Mouse (Mus musculus): ENCODE measurements at regions not wholly inside any gene's neighbourhood (a gene's known extent, or its start where the extent isn't known, plus 50 kb on each side); places are given as distances from the start of the nearest gene placed in this dataset.

- TF ChIP-seq MAX (IDR thresholded peaks at IDR 0.05; ENCODE audit: low read depth) (no peak), POLR2A (IDR thresholded peaks at IDR 0.05; ENCODE audit: insufficient read length, low read depth) (no peak), TCF12 (IDR thresholded peaks at IDR 0.05; ENCODE audit: insufficient read depth, poor library complexity, severe bottlenecking) (no peak), POLR2AphosphoS2 (IDR thresholded peaks at IDR 0.05; ENCODE audit: insufficient read length, low read depth) (no peak), MYOG (IDR thresholded peaks at IDR 0.05; ENCODE audit: control insufficient read depth in 1 of 3, insufficient read depth in 1 of 3, insufficient read length in 2 of 3, low read depth in 2 of 3) (no peak), USF1 (IDR thresholded peaks at IDR 0.05; ENCODE audit: low read depth) (no peak), CEBPB (IDR thresholded peaks at IDR 0.05; ENCODE audit: insufficient read depth, poor library complexity, severe bottlenecking) (no peak), SRF (IDR thresholded peaks at IDR 0.05; ENCODE audit: control insufficient read depth, insufficient read length, low read depth) (no peak), TCF3 (IDR thresholded peaks at IDR 0.05; ENCODE audit: insufficient read length, low read depth) (no peak), E2F4 (IDR thresholded peaks at IDR 0.05; ENCODE audit: insufficient read depth) (no peak), REST (IDR thresholded peaks at IDR 0.05; ENCODE audit: insufficient read depth, insufficient read length) (no peak), MYOD1 (IDR thresholded peaks at IDR 0.05; ENCODE audit: control insufficient read depth in 1 of 3, insufficient read length in 2 of 3, low read depth in 2 of 3) (no peak)
- H3K4me3 ChIP-seq: no peak overlapping the region
- no peaks in the 10 kb centered on the region for H3K27me3 ChIP-seq (ENCODE audit: control insufficient read depth, insufficient read depth, insufficient read length)
- H3K36me3 ChIP-seq (ENCODE audit: control insufficient read depth, insufficient read depth): no peaks in the 10 kb centered on the region
- no peak overlapping the region for H3ac ChIP-seq (ENCODE audit: control insufficient read depth, insufficient read length)
- no peaks in the 10 kb centered on the region for H3K79me2 ChIP-seq (ENCODE audit: control insufficient read depth, insufficient read depth)
- no peak overlapping the region for H3K4me2 ChIP-seq (ENCODE audit: low read depth)
Observed at GRCm38 (mm10) chr3:53988796-53989195, 125.2 kb upstream of the Ufm1 start.

- no peak overlapping the region for H3K4me3 ChIP-seq
- TF ChIP-seq E2F4 (IDR thresholded peaks at IDR 0.05; ENCODE audit: insufficient read depth) (no peak), CEBPB (IDR thresholded peaks at IDR 0.05; ENCODE audit: insufficient read depth, poor library complexity, severe bottlenecking) (no peak), TCF3 (IDR thresholded peaks at IDR 0.05; ENCODE audit: insufficient read length, low read depth) (no peak), MYOD1 (IDR thresholded peaks at IDR 0.05; ENCODE audit: control insufficient read depth in 1 of 3, insufficient read length in 2 of 3, low read depth in 2 of 3) (no peak), USF1 (IDR thresholded peaks at IDR 0.05; ENCODE audit: low read depth) (no peak), MYOG (IDR thresholded peaks at IDR 0.05; ENCODE audit: control insufficient read depth in 1 of 3, insufficient read depth in 1 of 3, insufficient read length in 2 of 3, low read depth in 2 of 3) (no peak), POLR2A (IDR thresholded peaks at IDR 0.05; ENCODE audit: insufficient read length, low read depth) (no peak), MAX (IDR thresholded peaks at IDR 0.05; ENCODE audit: low read depth) (no peak), POLR2AphosphoS2 (IDR thresholded peaks at IDR 0.05; ENCODE audit: insufficient read length, low read depth) (no peak), REST (IDR thresholded peaks at IDR 0.05; ENCODE audit: insufficient read depth, insufficient read length) (no peak), SRF (IDR thresholded peaks at IDR 0.05; ENCODE audit: control insufficient read depth, insufficient read length, low read depth) (no peak), TCF12 (IDR thresholded peaks at IDR 0.05; ENCODE audit: insufficient read depth, poor library complexity, severe bottlenecking) (no peak)
- H3K4me2 ChIP-seq (ENCODE audit: low read depth): no peak overlapping the region
- H3K79me2 ChIP-seq (ENCODE audit: control insufficient read depth, insufficient read depth): no peaks in the 10 kb centered on the region
- H3ac ChIP-seq (ENCODE audit: control insufficient read depth, insufficient read length): no peak overlapping the region
- no peaks in the 10 kb centered on the region for H3K27me3 ChIP-seq (ENCODE audit: control insufficient read depth, insufficient read depth, insufficient read length)
- H3K36me3 ChIP-seq (ENCODE audit: control insufficient read depth, insufficient read depth): no peaks in the 10 kb centered on the region
Observed at GRCm38 (mm10) chr3:53988256-53988655, 124.6 kb upstream of the Ufm1 start.

GRCm38 (mm10) chr3:53987316-53987715 lies 123.7 kb upstream of the Ufm1 start:
- TF ChIP-seq POLR2AphosphoS2 (IDR thresholded peaks at IDR 0.05; ENCODE audit: insufficient read length, low read depth) (no peak), MYOD1 (IDR thresholded peaks at IDR 0.05; ENCODE audit: control insufficient read depth in 1 of 3, insufficient read length in 2 of 3, low read depth in 2 of 3) (peak in 2 of 3 experiments; percentile 45 to 50), TCF12 (IDR thresholded peaks at IDR 0.05; ENCODE audit: insufficient read depth, poor library complexity, severe bottlenecking) (no peak), MAX (IDR thresholded peaks at IDR 0.05; ENCODE audit: low read depth) (no peak), SRF (IDR thresholded peaks at IDR 0.05; ENCODE audit: control insufficient read depth, insufficient read length, low read depth) (no peak)
- Histone ChIP-seq H3K79me2 (ENCODE audit: control insufficient read depth, insufficient read depth) (no peaks in the 10 kb centered on the region), H3K36me3 (ENCODE audit: control insufficient read depth, insufficient read depth) (no peaks in the 10 kb centered on the region)

GRCm38 (mm10) chr3:53984743-53985550 lies 121.3 kb upstream of the Ufm1 start:
- TF ChIP-seq TCF12 (IDR thresholded peaks at IDR 0.05; ENCODE audit: insufficient read depth, poor library complexity, severe bottlenecking) (no peak), TCF3 (IDR thresholded peaks at IDR 0.05; ENCODE audit: insufficient read length, low read depth) (no peak), MYOD1 (IDR thresholded peaks at IDR 0.05; ENCODE audit: control insufficient read depth in 1 of 3, insufficient read length in 2 of 3, low read depth in 2 of 3) (no peak), MAX (IDR thresholded peaks at IDR 0.05; ENCODE audit: low read depth) (no peak), REST (IDR thresholded peaks at IDR 0.05; ENCODE audit: insufficient read depth, insufficient read length) (no peak), MYOG (IDR thresholded peaks at IDR 0.05; ENCODE audit: control insufficient read depth in 1 of 3, insufficient read depth in 1 of 3, insufficient read length in 2 of 3, low read depth in 2 of 3) (no peak), SRF (IDR thresholded peaks at IDR 0.05; ENCODE audit: control insufficient read depth, insufficient read length, low read depth) (no peak), POLR2A (IDR thresholded peaks at IDR 0.05; ENCODE audit: insufficient read length, low read depth) (no peak), CEBPB (IDR thresholded peaks at IDR 0.05; ENCODE audit: insufficient read depth, poor library complexity, severe bottlenecking) (no peak), POLR2AphosphoS2 (IDR thresholded peaks at IDR 0.05; ENCODE audit: insufficient read length, low read depth) (no peak), USF1 (IDR thresholded peaks at IDR 0.05; ENCODE audit: low read depth) (no peak), E2F4 (IDR thresholded peaks at IDR 0.05; ENCODE audit: insufficient read depth) (no peak)
- Histone ChIP-seq H3K27me3 (ENCODE audit: control insufficient read depth, insufficient read depth, insufficient read length) (no peaks in the 10 kb centered on the region), H3K4me2 (ENCODE audit: low read depth) (no peak overlapping the region), H3K79me2 (ENCODE audit: control insufficient read depth, insufficient read depth) (no peaks in the 10 kb centered on the region), H3ac (ENCODE audit: control insufficient read depth, insufficient read length) (no peak overlapping the region), H3K36me3 (ENCODE audit: control insufficient read depth, insufficient read depth) (no peaks in the 10 kb centered on the region), H3K4me3 (no peak overlapping the region)

More at GRCm38 (mm10) chr3:53987316-53987715, 123.7 kb upstream of the Ufm1 start:
- Histone ChIP-seq H3ac (ENCODE audit: control insufficient read depth, insufficient read length) (no peak overlapping the region), H3K4me2 (ENCODE audit: low read depth) (peak overlapping the region; percentile 40), H3K4me3 (no peak overlapping the region), H3K27me3 (ENCODE audit: control insufficient read depth, insufficient read depth, insufficient read length) (no peaks in the 10 kb centered on the region)

Data from myocyte (in vitro differentiated cells).